Mouse (Mus musculus): ENCODE results near the gene Lsm12. TPM values are rescaled to one million over a fixed set of nuclear protein-coding genes. Genes with fewer than 3 reads are reported as not detected.

Lsm12 gene
- polyA plus RNA-seq, 1 experiment from 2014 or later = 92.6 TPM

DNA sequence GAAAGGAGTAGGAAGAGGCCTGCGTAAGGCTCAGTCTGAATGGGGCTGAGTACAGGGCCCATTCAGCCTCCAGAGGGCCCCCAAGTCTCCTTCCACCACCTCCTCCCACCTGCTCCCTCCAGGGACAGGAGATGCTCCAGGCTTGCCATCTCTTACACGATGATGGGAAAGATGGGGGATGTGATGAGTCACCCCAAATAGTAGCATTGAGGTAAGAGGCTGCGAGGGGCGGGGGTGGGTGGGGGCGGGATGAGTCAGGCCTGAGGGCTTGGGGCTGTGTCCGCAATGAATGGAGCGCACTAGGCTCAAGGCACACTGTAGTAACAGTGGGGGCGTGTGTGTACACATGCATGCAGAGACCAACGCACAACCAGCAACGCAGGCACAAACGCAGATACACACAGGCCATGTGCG lies 16.3 kb upstream of the Lsm12 start:
- Histone ChIP-seq H3K4me1 (replicated peaks) (peaks cover 1% of the 10 kb centered on the region; the same call in 1 of the 2 replicates), H3K9ac (no peak overlapping the region), H3K9me3 (replicated peaks) (no peaks in the 10 kb centered on the region), H3K27me3 (no peaks in the 10 kb centered on the region), H3K4me2 (no peak overlapping the region), H3K4me3 (replicated peaks) (no peak overlapping the region), H3K36me3 (peaks cover 43% of the 10 kb centered on the region), H3K27ac (no peak overlapping the region)
- no peak for ATAC-seq (ENCODE audit: low read depth)
- WGBS (ENCODE audit: insufficient replicate concordance) = 79% methylated on average over 12 of the region's 12 CpGs
- DNase-seq = no peak

DNA sequence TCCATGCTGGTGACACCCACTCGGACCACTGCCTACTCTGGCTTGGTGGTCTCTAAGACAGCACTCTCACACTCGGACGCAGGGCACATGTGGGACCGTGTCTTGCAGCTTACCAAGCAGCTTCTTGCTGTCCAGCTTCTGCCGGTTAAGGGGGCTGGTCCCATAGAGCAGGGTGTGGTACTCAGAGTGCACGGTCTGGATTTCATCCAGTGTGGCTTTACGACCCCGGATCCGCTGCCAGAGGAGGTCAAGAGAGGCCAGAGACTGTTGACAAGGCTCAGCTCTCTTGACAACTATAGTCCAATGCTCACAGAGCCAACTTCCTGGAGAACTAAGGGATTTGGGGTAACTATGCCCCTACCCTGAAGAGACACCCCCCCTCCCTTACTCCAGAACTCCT lies 14.8 kb upstream of the Lsm12 start:
- Histone ChIP-seq H3K36me3 (peaks cover 50% of the 10 kb centered on the region), H3K4me2 (no peak overlapping the region), H3K9me3 (replicated peaks) (no peaks in the 10 kb centered on the region), H3K4me1 (replicated peaks) (peaks cover 10% of the 10 kb centered on the region), H3K4me3 (replicated peaks) (no peak overlapping the region), H3K27ac (no peak overlapping the region), H3K9ac (no peak overlapping the region), H3K27me3 (no peaks in the 10 kb centered on the region)
- DNase-seq (no peak), ATAC-seq (ENCODE audit: low read depth) (no peak)
- 71% methylated on average over 9 of the region's 9 CpGs for WGBS (ENCODE audit: insufficient replicate concordance)

DNA sequence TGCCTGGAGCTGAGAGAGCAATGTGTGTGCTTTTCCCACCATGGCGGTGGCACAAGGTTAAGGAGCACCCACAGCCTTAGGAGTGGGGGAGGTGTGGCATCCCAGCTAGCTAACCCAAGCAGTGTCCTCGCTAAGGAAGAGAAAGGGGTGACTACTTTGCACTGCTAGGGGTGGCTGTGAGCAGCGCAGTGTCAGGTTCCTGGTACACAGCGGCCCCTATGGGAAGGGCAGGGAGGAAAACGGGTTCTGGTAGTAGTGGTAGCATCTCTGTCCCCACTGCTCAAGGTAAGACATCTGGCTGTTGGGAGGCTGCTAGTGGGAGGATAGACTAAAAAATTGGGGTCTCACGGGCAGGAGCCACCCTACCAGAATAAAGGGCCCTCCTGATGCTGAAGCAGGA lies 13.1 kb upstream of the Lsm12 start:
- Histone ChIP-seq H3K4me1 (replicated peaks) (peaks cover 10% of the 10 kb centered on the region), H3K9me3 (replicated peaks) (no peaks in the 10 kb centered on the region), H3K4me2 (no peak overlapping the region), H3K27ac (no peak overlapping the region), H3K36me3 (peaks cover 51% of the 10 kb centered on the region), H3K4me3 (replicated peaks) (no peak overlapping the region), H3K27me3 (no peaks in the 10 kb centered on the region), H3K9ac (no peak overlapping the region)
- WGBS (ENCODE audit: insufficient replicate concordance) = 62% methylated on average over 6 of the region's 6 CpGs
- ATAC-seq (ENCODE audit: low read depth) (no peak), DNase-seq (no peak)

DNA sequence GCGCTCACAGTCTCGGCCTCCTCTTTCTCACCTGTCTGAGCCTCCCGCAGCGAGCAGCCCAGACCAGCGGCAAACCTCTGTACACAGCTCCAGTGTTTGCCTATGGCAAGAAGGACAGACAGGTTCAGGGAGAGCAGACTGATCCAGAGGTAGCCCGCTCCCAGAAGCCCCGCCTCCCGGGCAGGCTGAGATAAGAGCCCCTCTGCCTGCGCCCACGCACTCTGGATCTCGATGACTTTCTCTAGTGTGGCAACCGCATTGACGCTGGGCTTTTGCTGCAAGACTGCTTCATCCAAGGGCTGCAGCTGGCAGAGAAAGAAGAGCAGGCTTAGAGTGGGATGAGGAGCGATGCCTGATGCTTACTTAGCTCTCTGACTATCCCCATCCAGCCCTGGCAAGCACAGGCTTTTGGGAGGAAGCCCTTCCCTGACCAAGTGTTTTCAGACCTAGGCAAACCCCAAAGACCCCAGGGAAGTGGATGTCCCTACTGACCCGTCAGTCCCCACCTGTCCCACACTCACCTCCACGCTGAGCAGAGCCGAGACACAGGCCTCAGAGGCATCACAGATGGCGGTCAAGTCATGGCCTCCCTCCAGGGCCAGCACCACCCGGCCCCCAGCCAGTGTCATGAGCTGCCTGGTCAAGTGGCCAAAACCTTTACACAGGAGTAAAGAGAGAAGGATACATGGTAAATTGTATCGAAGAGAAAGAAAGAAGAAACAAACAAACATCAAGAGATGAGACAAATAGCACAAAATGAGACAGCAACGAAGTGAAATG lies 11.1 kb upstream of the Lsm12 start:
- peak; percentile 44 for ATAC-seq (ENCODE audit: low read depth)
- H3K4me1 ChIP-seq (replicated peaks) = peaks cover 14% of the 10 kb centered on the region
- H3K4me3 ChIP-seq (replicated peaks) = no peak overlapping the region
- peak overlapping the region; percentile 2; the same call in 1 of the 2 replicates for H3K27ac ChIP-seq
- H3K9ac ChIP-seq = no peak overlapping the region
- H3K9me3 ChIP-seq (replicated peaks) = no peaks in the 10 kb centered on the region
- H3K27me3 ChIP-seq = no peaks in the 10 kb centered on the region
- WGBS (ENCODE audit: insufficient replicate concordance) = 55% methylated on average over 21 of the region's 21 CpGs
- H3K4me2 ChIP-seq = no peak overlapping the region
- DNase-seq = no peak
- peaks cover 50% of the 10 kb centered on the region for H3K36me3 ChIP-seq

DNA sequence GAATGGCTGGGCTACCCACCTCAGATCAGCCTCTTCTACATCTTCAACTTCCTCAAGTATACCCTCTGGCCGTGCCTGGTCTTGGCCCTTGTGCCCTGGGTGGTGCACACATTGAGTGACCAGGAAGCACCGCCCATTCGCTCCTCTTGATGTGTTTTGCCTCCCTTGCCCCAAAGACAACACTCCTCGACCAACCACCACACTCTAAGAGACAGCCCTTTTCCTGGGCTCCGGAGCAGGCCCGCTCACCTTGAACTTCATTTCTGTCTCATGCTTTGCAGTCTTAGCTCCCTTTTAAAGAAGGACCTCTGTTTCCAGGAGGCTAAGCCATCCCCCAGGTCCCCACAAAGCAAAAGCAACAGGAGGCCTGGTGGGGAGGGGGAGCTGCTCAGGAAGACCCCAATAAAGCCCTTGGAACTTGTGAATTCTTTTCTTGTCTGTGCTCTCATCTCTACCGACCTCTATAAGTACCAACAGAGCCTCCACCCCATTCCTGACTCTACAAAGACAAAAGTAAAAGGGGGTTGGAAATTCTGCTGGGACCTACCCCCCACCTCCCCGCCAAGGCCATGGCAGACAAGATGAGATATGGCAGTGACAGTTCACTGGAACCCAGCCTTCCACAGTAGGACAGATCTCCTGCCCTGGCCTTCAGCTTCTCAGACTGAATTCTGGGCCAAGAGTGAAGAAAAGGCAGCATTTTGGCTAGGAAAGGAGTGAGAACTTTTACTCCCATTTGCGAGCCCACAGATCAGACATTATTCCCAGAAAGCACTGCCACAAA lies 8.8 kb upstream of the Lsm12 start:
- H3K4me3 ChIP-seq (replicated peaks) = no peak overlapping the region
- H3K4me2 ChIP-seq = no peak overlapping the region
- no peak overlapping the region for H3K27ac ChIP-seq
- ATAC-seq (ENCODE audit: low read depth) = no peak
- H3K27me3 ChIP-seq = no peaks in the 10 kb centered on the region
- 75% methylated on average over 9 of the region's 9 CpGs for WGBS (ENCODE audit: insufficient replicate concordance)
- DNase-seq = no peak
- H3K9ac ChIP-seq = no peak overlapping the region
- no peaks in the 10 kb centered on the region for H3K9me3 ChIP-seq (replicated peaks)
- peaks cover 38% of the 10 kb centered on the region for H3K36me3 ChIP-seq
- peaks cover 37% of the 10 kb centered on the region for H3K4me1 ChIP-seq (replicated peaks)

DNA sequence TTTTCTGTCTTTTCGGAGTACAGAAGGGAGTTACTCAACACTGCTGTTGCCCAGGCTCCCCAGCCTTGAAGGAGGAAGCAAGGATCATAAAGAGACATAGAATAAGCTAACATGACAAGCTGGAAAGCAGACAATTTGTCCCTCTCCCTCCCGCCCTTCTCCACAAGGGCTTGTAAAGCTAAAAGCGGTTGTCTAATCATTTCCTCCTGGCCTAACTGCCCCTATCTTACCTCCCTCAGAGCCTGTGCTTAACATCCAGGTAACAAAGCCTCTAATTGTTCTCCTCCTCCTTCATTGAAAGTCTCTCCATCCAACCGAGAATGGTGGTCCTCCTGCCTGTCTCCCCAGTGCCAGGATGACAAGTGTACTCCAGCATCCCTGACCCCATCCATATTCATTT lies 5.8 kb upstream of the Lsm12 start:
- peak overlapping the region; percentile 74 for H3K9ac ChIP-seq
- peaks cover 38% of the 10 kb centered on the region for H3K4me1 ChIP-seq (replicated peaks)
- ATAC-seq (ENCODE audit: low read depth) = no peak
- DNase-seq = no peak
- H3K9me3 ChIP-seq (replicated peaks) = no peaks in the 10 kb centered on the region
- no peaks in the 10 kb centered on the region for H3K27me3 ChIP-seq
- peak overlapping the region; percentile 92 for H3K4me2 ChIP-seq
- peaks cover 23% of the 10 kb centered on the region; the same call in 1 of the 2 replicates for H3K36me3 ChIP-seq
- H3K4me3 ChIP-seq (replicated peaks) = peak overlapping the region; percentile 67
- 23% methylated on average over 4 of the region's 4 CpGs for WGBS (ENCODE audit: insufficient replicate concordance)
- peak overlapping the region; percentile 75 for H3K27ac ChIP-seq

DNA sequence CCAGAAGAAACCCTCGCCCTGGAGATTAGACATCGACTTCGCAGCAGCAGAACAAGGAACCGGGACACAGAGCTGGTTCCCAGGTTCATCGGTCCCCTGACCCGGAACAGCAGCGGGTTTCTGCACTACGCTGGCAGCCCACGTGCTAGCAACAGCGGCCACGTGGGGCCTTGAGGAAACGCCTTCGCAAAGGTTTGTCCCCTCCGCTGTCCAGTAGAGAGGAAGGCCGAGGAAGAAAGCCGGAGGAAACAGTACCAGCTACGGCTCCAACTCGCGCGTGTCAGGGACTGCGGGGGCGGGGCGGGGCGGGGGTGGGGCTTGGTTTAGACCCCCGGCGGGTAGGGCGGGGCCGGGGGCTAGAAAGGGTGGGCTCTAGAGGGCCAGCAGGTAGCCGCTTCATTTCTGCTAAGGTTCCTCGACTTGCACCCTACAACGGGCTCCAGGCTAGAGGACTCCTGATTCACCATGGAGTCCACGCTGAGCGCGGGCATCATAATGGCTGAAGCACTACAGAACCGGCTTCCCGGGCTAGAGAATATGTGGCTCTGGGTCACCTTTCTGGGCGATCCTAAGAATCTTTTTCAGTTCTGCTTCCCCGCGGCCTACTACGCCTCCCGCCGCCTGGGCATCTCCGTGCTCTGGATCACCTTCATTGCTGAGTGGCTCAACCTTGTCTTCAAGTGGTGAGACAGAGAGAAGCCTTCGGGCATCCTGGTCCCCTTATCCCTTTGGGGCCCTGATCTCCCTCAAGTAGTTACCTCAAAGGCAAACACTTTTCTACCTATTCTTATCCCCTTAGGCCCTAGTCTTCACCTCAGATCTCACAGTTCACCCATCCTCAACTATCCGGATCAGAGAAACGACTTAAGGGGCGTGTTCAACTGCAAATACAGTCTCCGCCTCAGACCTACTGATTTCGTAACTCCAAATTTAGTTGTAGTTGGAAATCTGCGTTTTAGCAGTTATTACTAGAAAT lies 4.7 kb upstream of the Lsm12 start, which contains the start of gene G6pc3:
G6pc3 (plus strand) TSS at position 160 of the 976 bp plus-strand sequence.
- Histone ChIP-seq H3K27ac (peak within 1 kb of the TSS; percentile 75), H3K4me1 (replicated peaks) (peaks cover 41% of the 10 kb centered on the region), H3K9me3 (replicated peaks) (no peaks in the 10 kb centered on the region), H3K9ac (peak within 1 kb of the TSS; percentile 74), H3K4me3 (replicated peaks) (peak within 1 kb of the TSS; percentile 67), H3K27me3 (no peaks in the 10 kb centered on the region), H3K4me2 (peak within 1 kb of the TSS; percentile 92), H3K36me3 (peaks cover 15% of the 10 kb centered on the region; the same call in 1 of the 2 replicates)
- peak; percentile 66 for DNase-seq
- peak; percentile 56 for ATAC-seq (ENCODE audit: low read depth)
- WGBS (ENCODE audit: insufficient replicate concordance) = under 1% methylated on average over 50 of the region's 50 CpGs

DNA sequence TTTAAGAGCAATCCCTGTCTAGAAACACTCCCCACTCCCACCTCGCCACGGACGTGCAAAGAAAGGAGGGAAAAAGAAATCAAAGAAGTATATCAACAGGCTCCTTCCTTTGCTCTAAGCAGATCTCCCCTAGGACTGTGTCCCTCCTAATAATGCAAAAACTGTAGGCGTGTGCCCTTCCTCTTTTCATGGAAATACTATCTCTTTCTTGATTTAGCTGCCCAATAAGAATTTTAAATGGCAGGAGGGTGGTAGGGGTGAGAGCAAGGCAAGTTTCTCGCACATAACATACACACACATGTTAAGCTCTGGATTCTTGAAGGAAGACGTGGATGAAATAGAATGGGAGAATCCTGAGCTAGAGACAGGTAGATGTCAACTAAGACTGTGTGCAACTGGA lies 3.9 kb upstream of the Lsm12 start:
- Histone ChIP-seq H3K4me2 (peak overlapping the region; percentile 92), H3K36me3 (peaks cover 13% of the 10 kb centered on the region; the same call in 1 of the 2 replicates), H3K27ac (peak overlapping the region; percentile 75), H3K4me3 (replicated peaks) (peak overlapping the region; percentile 67), H3K27me3 (no peaks in the 10 kb centered on the region), H3K9ac (peak overlapping the region; percentile 74), H3K4me1 (replicated peaks) (peaks cover 44% of the 10 kb centered on the region), H3K9me3 (replicated peaks) (no peaks in the 10 kb centered on the region)
- WGBS (ENCODE audit: insufficient replicate concordance) = 54% methylated on average over 6 of the region's 6 CpGs
- ATAC-seq (ENCODE audit: low read depth) = no peak
- no peak for DNase-seq

DNA sequence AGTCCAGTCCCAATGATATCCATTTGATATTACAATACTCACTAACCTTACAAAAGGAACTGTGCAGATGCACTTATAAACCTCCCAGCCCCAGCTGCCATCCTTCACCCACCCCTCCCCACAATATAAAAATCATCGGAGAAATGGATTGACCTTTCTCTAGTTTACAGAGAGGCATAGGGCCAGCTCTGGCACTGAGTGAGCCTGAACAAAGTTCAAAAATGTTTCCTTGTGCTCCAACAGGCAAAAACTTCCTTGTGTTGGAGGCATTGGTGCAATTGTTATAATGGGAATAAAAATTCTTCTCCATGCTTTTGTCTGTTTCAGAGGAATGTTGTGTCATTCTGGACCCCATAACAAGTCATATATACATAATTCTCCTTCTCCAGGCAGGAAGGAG lies 1.1 kb upstream of the Lsm12 start:
- peaks cover 15% of the 10 kb centered on the region for H3K36me3 ChIP-seq
- peaks cover 64% of the 10 kb centered on the region for H3K4me1 ChIP-seq (replicated peaks)
- no peak overlapping the region for H3K9ac ChIP-seq
- ATAC-seq (ENCODE audit: low read depth) (no peak), DNase-seq (no peak)
- no peaks in the 10 kb centered on the region for H3K9me3 ChIP-seq (replicated peaks)
- H3K4me3 ChIP-seq (replicated peaks) = 0 out of 2 replicates have a peak overlapping the region, but pooled peaks have one; percentile 84
- H3K27ac ChIP-seq = no peak overlapping the region
- 63% methylated on average over 1 of the region's 1 CpGs for WGBS (ENCODE audit: insufficient replicate concordance)
- H3K4me2 ChIP-seq = no peak overlapping the region
- H3K27me3 ChIP-seq = no peaks in the 10 kb centered on the region

DNA sequence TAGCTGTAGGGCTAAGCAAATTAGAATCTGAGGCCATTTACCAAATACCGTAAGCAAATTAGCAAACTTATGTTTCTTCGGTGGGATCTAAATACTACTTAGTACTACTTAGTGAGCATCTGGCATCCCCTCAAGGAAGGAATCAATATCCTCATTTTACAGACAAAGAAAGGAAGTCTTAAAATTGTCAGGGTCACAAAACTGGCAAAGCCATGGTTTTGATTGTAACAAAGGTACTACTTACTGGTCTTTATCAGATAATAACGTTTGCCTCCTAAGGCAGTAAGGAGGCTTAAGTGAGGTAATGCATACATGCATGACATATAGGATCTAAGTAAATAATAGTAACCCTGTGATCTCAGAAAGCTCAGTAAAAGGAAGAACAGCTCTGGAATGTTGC lies 581 bp upstream of the Lsm12 start:
- H3K4me3 ChIP-seq (replicated peaks) = peak overlapping the region; percentile 84
- peaks cover 63% of the 10 kb centered on the region for H3K4me1 ChIP-seq (replicated peaks)
- H3K27ac ChIP-seq = no peak overlapping the region; the same call in 1 of the 2 replicates
- DNase-seq (no peak), ATAC-seq (ENCODE audit: low read depth) (no peak)
- no peaks in the 10 kb centered on the region for H3K9me3 ChIP-seq (replicated peaks)
- H3K27me3 ChIP-seq = no peaks in the 10 kb centered on the region
- WGBS (ENCODE audit: insufficient replicate concordance) = 47% methylated on average over 3 of the region's 3 CpGs
- peak overlapping the region; percentile 93 for H3K9ac ChIP-seq
- H3K4me2 ChIP-seq = peak overlapping the region; percentile 71
- peaks cover 20% of the 10 kb centered on the region for H3K36me3 ChIP-seq

Measured in liver, embryonic 13.5 days (tissue).